Mouse (Mus musculus): ENCODE results near the gene Anp32e.
"Not testable (repeated sequence)": the region's sequence is repeated elsewhere in the genome, so short reads cannot be mapped to it uniquely, and the experiment has no call there.

The Anp32e gene

DNA sequence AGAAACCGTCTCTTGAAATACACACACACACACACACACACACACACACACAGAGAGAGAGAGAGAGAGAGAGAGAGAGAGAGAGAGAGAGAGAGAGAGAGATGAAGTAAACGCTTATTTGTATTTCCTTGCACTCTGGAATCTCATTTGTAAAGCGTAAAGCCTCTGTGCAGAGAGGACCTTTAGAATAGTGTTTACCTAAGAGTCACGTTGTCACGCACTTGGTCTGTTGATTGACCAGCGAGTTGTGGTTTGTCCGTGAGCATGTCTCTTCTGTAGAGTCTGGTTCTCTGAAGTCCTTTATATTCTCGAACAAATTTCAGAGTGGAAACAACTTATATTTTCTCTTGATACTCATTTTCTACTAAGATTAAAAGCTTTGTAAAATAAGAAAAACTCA lies 15.7 kb downstream of the Anp32e start:
- DNase-seq (ENCODE audit: low spot score), result no peak

DNA sequence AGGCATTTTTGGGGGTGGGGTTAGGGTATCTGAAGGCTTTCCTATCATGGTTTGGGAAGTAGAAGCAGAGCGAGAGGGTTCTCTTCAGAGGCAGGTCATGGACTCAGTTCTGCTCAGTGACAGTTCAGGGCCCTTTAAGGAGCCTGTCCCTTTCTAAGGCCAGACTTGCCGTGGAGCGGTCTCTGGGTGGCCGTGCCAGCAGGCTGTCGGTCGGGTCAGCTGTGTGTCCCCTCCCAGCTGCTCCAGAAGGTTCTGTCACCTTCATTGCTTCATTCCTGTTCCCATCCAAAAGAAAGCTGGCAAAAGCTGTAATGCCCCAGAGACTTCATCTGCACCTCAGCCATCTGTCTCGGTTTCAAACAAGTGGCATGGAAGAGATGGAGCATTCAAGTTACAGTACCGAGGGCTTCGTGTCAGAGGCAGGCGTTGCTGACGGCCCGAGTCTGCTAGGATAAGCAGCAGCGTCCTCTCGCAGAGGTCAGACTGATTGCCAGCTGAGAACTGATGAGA lies 16.7 kb downstream of the Anp32e start:
- DNase-seq (ENCODE audit: low spot score), result no peak

DNA sequence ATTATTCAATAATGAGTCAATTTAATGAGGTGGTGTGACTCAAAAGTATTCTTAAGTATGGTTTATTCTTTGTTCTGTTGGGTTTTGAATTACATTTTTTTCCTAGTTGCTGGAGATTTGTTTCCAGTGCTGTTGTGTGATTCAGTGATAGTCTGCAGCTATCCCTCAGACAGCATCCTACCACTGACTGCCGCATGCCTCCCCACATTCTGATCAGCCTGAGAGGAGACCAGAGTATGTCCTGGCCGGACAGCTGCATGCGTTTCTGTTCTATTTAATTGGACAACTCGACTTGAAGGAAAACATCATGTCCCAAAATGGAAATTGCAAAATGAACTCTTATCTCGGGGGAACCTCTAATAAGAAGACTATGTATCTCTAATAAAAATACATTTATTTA lies 19.3 kb downstream of the Anp32e start:
- DNase-seq (ENCODE audit: low spot score), result no peak

DNA sequence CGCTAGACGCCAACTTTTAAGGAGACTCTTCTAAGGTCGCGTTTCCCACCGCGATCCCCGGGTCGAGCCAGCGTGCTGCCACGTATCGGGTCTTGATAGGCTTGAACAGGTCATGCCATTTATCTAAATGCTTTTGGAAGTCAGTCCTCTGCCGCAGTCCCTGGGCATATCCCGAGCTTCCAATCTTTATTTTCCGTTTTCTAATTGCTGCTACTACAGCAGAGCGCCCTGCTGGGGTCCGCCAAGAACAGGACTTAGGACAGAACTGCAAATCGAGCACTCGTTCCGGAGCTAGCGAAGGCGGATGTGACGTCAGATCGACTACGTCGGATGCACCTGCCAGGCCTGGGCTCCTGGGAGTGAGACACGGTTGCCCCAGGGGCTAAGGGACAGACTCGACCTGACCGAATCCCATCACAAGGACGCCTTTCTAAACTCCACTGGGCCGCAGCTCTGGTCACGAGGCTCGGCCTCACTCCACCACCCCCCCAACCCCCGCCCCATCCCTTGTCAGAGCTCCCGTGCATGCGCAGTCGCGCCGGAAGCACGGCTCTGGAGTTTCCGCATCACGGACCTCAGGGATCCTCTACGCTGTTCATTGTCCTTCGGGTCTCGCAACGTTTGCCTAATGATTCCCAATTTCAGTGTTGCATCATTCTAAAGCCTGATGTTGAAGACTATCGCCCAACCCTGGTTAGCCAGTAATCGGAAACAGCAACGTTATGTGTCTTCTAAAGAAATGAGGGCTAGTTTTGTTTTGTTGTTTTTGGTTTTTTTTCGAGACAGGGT lies 21.9 kb downstream of the Anp32e start:
- DNase-seq (ENCODE audit: low spot score), result peak; percentile 87

DNA sequence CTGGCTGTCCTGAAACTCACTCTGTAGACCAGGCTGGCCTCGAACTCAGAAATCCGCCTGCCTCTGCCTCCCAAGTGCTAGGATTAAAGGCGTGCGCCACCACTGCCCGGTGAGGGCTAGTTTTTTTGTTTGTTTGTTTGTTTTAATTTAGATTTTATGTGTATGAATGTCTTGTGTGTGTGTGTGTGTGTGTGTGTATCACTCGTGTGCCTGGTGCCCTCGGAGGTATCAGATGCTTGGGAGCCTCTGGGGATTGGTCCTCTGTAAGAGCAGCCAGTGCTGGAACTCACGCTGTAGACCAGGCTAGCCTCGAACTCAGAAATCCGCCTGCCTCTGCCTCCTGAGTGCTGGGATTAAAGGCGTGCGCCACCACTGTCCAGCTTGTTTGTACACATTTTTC lies 22.5 kb downstream of the Anp32e start:
- not testable (repeated sequence) for DNase-seq (ENCODE audit: low spot score)

DNA sequence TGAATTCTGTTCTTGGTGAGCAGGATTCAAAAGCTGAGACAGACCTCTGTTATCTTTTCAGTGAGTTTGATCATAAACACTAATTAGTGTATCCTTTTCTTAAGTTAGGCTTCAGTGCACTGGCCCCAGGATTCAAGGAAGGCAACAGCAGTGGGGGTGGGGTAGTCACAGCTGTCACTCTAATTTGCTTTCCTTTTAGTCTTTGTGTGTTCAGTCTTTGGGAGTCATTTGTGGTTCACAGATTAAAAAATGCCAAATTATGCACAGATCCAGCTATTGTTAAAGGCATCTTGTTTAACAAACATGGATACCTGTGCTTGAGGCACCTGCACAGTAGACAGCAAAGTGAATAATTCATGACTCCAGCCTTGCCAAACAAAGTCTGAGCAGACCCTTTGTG lies 24.0 kb downstream of the Anp32e start:
- DNase-seq (ENCODE audit: low spot score), result no peak

DNA sequence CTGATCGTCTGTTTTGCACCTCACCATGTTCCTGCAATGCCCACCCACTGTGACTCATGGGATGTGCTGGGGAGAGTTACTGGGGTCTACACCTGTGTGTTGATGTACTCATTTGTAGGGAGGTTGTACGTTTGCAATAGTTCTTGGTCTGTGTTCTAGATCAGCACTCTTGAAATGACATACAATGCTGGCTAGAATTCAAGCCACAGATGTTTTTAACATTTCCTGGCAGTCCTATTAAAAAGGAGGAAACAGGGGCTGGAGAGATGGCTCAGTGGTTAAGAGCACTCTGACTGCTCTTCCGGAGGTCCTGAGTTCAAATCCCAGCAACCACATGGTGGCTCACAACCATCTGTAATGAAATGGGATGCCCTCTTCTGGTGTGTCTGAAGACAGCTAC lies 24.5 kb downstream of the Anp32e start:
- DNase-seq (ENCODE audit: low spot score), result no peak

DNA sequence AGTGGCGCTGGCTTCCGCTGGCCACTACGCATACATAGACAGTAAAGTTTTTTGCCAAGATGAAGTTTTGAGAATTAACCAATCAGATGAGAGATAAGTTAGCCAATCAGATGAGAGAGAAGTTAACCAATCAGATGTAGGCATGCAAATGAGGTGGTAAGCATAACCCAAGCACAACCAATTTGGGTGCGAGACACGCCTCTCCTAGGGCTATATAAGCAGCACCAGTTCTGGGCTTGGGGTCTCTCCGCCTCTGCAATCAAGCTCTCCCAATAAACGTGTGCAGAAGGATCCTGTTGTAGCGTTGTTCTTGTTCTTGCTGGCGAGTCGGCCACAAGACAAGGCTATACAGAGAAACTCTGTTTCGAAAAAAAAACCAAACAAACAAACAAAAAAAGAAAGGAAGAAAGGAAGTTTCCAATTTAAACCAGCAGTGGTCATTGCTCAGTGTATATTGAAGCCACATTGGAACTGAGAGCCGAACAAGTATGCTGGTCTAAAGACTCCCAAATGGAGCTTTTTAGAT lies 25.7 kb downstream of the Anp32e start:
- not testable (repeated sequence) for DNase-seq (ENCODE audit: low spot score)

DNA sequence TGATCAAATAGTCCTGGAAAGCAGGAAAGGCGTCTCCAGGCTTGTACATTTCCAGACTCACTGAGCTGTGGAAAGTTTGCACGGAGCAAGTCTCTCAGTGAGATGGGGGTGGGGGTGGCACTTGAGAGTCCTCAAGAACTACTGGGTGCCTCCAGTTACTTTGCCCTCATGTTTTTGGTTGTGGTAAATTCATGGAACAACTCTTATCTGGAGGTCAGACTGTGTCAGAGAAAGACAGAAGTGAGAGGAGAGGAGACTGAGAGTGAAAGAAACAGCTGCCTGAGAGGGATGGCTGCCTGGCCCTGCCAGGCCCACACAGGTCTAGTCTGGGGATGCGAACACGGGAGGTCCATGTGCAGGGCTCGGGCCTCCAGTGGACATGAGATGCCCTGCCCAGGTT lies 26.3 kb downstream of the Anp32e start:
- no peak for DNase-seq (ENCODE audit: low spot score)

DNA sequence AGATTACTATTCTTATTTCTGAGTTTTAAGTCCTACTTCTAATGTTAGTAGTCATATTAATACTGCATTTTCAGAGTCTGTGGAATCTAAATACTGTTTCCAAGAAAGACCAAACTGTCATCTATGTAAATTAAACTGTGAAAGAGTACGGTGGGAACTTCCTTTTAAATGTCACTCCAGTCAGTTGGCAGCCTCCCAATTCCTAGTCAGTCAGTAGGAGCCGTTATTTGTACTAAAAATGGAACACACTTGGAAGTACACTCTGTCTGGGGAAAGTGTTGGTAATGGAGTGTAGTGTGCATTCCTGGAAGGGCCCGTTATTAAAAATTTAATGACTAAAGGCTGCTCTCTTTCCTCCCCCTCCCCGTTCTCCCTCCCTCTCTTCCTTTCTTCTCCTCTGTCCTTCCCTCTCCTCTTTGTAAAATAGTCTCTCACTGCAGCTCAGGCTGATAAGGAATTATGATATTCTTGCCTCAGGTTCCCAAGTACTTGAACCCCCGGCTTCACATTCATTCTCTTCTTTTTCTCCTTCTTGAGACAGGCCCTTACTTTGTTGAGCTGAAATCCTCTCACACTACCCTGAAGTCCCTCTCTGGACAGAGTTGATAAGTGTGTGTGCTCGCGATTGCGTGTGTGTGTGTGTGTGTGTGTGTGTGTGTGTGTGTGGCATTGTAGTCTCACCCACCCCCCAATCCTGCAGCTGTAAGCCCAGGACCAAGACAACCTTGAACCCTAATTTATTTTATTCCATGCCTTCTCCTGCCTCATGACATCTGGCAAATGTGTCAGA lies 28.5 kb downstream of the Anp32e start:
- DNase-seq (ENCODE audit: low spot score), result no peak

DNA sequence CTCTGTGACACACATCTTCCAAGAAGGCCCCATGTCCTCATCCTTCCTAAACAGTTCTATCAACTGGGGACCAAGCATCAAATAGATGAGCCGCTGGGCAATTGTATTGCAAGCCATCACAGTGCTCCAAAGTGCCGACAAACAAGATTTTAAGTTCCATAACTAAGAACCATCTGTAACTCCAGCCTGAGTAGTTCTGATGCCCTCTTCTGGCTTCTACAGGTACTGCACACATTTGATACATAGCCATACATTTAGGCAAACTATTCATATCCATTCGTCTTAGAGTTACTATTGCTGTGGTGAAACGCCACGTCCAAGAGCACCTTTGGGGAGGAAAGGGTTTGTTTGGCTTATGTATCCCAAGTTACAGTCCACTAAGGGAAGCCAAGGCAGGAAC lies 30.0 kb downstream of the Anp32e start:
- DNase-seq (ENCODE audit: low spot score), result no peak

DNA sequence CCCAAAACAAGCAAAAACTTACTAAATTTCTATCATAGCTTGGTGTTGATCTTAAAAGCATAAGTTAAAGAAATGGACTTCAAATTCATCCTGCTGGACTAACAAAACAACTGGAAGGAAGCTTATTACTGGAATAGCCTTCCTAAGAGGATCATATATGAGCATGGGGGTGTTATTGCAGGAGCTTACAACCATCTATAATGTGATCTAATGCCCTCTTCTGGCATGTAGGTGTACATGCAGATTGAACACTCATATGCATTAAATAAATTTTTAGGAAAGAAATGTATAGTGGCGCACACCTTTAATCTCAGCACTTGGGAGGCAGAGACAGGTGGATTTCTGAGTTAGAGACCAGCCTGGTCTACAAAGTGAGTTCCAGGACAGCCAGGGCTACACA lies 30.8 kb downstream of the Anp32e start:
- no peak for DNase-seq (ENCODE audit: low spot score)

DNA sequence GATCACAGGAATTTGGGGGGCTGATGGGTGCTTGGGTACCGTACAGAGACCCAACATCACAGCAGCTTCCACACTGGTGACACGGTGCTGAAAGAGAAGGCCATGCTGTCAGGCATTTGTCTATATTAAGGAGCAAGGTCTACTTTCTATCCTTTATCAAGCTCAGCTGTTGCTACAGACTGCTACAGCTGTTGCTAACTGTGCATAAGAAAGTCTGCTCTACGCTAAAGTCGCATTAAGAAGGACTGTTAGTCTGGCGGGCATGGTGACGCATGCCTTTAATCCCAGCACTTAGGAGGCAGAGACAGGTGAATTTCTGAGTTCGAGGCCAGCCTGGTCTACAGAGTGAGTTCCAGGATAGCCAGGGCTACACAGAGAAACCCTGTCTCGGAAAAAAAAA lies 33.1 kb downstream of the Anp32e start:
- DNase-seq (ENCODE audit: low spot score), result not testable (repeated sequence)

DNA sequence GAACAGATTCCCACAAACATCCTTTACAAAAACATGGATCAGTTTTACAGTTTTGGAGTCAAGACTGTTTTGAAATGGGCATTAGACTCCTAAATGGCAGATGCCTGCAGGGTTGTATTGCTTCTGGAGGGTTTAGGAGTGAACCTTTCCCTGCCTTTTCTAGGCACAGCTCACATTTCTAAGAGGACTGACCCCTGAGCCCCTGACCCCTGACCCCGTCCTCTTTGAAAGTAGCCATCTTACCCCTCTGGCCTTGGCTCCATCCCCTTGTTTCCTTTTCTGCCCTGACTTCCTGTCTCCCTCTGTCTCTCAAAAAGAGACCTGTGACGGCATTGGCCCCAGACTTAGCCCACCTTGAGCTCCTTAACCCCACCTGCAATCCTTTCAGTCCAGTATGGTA lies 34.2 kb downstream of the Anp32e start:
- no peak for DNase-seq (ENCODE audit: low spot score)

DNA sequence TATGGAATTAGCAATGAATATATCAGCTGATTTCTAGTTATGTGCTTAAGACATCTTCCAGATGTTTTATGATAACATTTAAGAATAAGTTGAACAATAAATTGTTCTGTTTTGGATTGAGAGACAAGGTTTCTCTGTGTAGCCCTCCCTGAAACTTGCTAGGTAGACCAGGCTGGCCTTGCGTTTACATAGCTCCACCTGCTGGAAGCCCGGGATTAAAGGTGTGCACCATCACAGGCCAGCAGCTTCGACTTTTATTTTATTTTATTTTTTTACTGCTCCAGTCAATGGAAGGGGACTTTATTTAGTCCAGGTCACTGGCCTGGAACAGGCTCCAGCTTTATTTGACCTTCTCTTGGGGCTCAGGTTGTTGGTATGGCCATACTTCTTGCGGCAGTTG lies 34.6 kb downstream of the Anp32e start:
- no peak for DNase-seq (ENCODE audit: low spot score)

DNA sequence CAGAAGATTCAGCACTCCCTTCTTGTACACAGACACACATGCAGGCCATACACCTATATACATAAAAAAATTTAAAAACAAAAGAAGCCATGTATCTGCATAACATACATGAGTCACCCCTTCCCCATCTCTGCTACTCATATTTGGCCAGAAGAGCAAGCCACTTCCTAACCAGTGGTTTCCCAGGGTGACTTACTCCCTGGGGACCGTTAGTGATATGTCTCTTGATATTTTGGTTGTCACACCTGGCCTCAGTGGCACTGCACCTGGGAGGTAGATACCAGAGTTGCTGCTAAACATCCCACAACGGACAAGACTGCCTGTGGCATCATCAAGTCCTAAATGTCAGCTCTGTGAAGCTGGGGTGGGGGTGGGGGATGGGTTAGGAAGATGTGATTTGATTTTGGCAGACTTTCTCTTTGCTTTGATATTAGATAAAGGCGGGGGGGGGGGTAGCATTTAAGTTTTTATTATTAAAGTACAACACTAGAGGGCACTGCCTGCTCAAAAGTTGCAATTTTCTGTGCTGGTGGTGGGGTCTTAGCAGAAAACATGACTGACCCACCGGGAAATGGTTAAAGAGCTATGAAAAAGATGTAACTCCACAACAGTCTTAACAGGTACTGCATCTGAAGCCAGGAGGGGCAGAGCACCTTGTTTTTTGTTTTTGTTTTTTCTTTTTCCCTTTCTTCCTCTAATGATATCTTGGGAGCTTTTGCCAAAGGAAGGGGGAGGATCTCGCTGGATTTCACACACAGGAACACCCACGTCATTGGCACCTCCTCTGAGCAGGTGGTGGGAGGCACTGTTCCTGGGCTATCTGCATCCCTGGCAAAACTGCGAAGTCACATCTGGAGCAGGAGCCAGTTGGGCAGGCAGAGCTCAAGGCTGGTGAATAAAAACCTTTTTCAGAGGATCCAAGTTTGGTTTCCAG lies 36.7 kb downstream of the Anp32e start:
- DNase-seq (ENCODE audit: low spot score), result peak; percentile 24

DNA sequence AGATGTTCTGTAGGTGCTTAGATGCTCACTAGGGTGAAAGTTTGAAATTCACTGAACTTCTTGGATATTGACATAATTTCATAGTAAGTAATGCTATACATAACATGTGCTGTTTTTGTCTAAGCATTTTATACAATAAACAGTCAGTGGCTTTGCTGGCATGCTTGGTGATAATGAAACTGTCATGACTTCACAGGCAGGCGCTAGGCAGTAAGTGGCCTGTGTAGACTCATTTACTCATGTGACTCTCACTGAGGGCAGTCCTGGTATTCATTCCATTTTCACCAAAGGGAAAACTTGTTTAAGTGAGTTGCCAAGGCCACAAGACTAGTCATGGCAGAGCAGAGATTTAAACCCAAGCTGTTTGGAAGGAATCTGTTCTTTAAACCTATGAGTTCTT lies 40.2 kb downstream of the Anp32e start:
- DNase-seq (ENCODE audit: low spot score), result no peak

DNA sequence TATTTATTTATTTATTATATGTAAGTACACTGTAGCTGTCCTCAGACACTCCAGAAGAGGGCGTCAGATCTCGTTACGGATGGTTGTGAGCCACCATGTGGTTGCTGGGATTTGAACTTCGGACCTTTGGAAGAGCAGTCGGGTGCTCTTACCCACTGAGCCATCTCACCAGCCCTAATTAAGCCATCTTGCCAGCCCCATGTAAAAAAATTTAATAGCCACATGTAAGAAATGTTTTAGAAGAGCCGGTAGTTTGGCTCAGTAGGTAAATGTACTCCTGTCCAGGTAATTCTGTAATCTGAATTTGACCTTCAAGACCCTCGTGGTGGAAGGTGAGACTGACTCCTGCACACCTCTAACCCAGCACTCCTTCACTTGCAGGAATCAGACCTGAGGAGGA lies 41.6 kb downstream of the Anp32e start:
- not testable (repeated sequence) for DNase-seq (ENCODE audit: low spot score)

DNA sequence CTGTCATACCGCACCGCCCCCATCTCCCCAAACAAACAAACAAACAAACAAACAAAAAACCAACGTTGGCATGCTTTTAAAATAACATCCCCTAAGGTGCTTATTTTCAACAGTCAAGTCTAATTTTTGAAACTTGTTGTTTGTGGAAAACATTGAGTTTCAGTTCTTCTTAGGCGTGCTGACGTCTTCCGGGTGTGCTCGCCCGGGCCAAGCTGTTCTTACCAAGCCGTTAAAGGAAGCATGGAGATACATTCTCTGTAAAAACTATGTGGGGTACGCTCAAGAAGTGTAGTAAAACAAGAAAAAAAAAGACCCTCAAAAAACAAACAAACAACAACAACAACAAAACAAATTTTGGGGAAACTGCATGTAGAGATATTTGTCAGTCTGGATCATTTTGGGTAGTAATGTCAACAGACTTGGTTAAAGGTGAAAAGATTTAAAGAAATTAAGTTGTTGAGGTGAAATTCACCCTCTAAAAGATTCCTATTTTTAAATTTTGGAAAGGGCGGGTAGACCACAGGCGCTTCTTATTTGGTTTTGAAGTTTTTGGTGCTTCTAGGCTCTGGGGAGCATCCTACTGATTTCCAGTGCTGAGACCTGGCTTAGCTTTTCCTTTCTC lies 43.3 kb downstream of the Anp32e start:
- no peak for DNase-seq (ENCODE audit: low spot score)

DNA sequence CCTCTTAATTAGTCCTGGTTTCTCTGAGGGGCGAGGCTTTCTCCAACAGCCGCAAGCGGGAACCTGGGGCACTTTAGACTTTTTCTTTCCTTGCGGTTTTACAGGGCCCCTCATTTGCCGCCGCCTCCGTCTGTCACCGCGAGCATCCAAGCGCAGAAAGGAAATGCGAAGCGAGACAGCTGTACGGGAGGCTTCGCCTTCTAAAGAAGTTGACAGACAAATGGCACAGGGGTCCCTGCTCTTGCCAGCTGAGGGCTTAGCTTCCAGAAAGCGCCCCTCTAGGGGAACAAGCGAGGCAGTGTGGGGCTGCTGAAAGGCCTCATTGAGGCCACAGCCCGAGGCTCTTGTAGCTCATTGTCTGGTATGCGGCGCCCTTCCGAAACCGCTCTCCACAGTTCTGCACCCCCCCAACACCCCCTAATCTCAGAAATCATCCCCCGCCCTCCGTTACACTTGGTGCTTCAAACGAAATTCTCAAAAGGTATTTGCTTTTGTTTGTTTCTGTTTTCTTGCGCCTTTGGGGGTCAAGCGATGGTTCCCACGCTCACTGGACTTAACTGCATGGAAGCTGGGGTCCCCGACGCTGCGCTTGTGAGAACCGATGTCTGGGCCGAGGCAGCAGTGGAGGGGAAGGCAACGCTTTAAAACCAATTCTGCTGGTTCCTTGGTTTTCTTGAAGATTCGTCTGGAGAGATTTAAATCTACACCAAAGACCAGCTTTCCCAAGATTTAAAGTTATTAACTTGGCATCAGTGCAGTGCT lies 44.0 kb downstream of the Anp32e start:
- no peak for DNase-seq (ENCODE audit: low spot score)

DNA sequence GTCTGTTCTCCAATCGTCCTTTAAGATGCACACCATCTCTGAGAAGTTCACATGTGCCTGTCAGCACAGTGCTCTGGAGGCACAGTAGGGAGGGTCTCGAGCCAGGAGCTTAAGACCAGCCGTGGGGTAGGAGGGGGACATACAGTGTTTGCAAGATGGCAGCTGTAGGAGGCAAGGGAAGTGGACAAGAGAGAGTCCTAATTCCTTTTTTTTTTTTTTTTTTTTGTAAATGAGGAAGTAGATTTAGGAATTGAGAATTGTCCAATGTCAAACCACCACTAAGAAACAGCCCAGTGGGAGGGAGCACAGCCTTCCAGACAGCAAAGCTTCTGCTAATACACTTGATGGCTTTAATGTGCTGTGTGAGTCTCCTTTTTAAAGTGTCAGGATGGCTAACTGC lies 48.0 kb downstream of the Anp32e start:
- no peak for DNase-seq (ENCODE audit: low spot score)

All from ovary, postnatal 36 days (tissue).